Mouse (Mus musculus) large intestine, adult 2 months (tissue): ENCODE results near the gene Whrn. TPM values are rescaled to one million over a fixed set of nuclear protein-coding genes. Genes with fewer than 3 reads are reported as not detected.

Source experiments
- DNase-seq: peaks from one replicate; pipeline ENCODE4 v3.0.0-alpha.2; 2012; ENCODE audit warnings: low read depth, low spot score
- WGBS: fragments of 180-500 bp; shearing (Covaris S2); methylation state at CpG from one replicate; pipeline ENCODE4 v1.1.7; 2018; 5-methylcytosine and 5-hydroxymethylcytosine counted together
- polyA plus RNA-seq: library from polyadenylated mRNA; depleted of rRNA; stranded (reverse); fragments of >200 nt; gene quantifications from 2 replicates; pipeline ENCODE4 v1.2.3, GENCODE M21; 2012; rRNA removed

The Whrn gene
- 11.0 and 14.1 TPM in 2 replicates for polyA plus RNA-seq

DNA sequence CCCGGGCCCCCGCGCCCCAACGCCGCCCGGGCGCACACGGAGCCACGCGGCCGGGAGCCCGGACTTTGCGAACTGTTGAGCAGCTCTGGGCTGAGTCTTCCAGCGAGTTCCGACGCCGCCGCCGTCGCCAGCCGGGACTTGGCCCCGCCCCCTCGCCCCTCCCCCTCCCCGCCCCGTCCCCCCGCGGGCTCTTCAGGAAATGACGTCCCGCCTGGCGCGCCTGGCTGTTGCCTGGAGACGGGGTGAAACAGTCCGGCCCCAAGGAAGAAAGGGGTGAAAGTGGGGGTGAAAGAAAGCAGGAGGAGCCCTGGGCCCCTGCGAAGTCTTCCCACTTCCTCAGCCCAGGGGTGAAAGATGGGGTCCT lies at the start of gene Whrn:
Whrn (minus strand) TSS at position 77 of the 364 bp plus-strand sequence.
- WGBS: under 1% methylated on average over 34 of the region's 34 CpGs
- no peak for DNase-seq

DNA sequence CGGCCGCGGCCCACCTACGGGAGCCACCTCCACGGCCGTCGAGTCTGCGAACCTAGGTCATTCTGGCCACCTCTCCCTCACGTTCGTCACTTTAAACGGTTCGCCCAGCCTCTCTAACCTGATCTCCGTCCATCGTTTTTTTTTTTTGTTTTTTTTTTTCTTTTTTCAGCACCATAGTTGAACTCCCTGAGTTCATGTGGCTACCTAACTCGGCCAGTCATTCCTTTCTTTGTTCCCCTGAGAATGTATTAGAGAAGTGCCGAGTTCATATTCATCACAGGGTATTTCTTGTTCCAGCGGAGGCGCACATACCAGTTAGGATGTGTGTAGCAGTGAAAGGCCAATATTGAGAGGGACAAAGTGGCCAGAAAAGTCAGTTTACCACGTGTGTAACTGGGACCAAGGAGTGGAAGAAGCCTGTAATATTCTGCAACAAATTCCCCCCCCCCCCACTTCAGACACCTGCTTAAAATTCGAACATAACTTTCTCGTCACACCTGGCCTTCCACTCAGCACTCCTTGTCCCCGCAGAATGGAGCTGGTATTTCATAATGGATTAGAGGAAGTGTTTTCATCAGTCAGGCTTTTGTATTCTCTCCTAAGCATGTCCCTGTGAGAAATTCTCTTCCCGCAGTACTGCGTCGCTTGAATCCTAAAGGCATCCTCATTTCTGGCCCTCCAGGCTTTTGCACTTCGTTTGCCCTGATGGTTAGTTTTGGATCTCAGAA lies 49.6 kb upstream of the Whrn start:
- DNase-seq: no peak
- 10% methylated on average over 26 of the region's 26 CpGs for WGBS

DNA sequence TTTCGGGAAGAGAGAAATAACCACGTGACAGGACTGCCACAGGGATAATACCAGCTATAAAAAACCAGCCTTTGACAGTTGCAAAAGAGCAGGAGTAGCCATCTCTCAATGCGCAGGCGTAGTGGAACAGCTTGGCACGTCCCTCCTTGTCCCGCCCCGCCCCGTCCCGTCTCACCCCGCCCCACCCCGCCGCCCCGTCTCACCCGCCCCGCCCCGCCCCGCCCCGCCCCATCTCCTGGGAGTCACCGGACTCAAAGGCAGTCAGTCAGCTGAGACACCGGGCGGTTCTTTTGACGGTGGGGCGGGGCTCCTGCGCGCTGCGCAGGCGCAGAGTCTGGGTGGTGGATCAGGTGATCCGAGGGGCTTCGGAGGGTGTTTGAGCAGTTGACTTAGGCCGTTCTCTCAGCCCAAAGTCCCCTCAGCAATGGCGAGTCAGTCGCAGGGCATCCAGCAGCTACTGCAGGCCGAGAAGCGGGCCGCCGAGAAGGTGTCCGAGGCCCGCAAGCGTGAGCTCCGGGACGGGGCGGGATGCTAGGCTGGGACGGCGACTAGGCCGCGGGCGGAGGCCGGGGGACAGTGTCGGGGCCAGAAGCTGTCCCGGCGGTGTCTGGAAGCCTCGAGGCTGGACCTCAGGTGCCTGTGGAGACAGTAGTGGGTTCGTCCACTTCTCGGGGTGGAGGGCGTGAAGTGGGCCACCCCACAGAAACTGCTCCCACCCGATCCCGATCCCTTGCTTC lies 48.9 kb upstream of the Whrn start, which contains the start of gene Atp6v1g1:
Atp6v1g1 (plus strand) TSS at position 279 of the 737 bp plus-strand sequence.
- WGBS: 2% methylated on average over 56 of the region's 57 CpGs
- DNase-seq: peak; percentile 83

DNA sequence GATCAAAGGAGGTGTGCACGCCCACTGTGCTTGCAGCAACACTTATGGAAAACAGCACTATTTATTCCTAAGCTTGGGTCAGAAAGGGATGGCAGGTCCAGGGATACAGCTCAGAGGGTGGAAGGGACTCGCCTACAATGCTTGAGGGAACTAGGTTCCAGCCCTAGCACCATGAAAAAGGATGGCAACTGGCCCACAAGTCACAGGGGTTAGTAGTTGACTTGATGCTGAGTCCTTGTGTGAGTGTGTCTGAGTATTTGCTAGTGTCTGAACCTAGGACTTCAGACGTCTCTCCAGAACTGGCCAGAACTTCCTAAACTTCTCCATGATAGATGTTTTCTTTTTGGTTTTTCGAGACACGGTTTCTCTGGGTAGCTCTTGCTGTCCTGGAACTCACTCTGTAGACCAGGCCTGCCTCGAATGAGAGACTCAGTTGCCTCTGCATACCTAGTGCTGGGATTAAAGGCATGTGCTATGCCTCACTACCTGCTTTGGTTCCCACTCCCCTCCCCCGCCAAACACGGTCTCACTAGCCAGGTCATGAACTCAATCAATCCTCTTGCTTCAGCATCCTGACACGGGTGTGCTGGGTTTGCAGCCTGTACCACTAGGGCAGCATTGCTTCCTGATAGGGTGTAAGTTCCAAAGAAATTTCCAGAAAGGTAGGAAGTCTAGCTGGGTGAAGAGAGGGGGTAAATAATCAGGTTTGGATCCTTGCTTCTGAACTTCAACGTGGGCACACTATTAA lies 48.1 kb upstream of the Whrn start:
- 52% methylated on average over 10 of the region's 10 CpGs for WGBS
- no peak for DNase-seq

DNA sequence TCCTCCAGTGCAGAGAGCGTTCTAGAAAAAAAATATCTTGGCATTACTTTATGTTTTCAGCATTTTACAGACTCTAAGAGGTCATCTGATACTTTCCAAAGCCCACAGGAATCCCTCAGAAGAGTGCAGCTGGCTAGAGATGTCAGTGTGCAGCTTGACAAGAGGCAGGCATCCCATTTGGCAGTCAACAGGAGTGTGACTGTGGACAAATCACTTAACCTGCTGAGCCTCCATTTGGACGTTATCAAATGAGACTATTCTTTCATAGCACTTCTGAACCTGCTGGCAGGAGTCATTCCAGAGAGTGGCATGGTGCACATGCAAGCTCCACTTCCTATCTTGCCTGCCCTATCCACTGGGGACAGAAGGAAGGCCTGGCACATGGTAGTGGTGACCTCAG lies 46.4 kb upstream of the Whrn start:
- 62% methylated on average over 2 of the region's 2 CpGs for WGBS
- DNase-seq: no peak

DNA sequence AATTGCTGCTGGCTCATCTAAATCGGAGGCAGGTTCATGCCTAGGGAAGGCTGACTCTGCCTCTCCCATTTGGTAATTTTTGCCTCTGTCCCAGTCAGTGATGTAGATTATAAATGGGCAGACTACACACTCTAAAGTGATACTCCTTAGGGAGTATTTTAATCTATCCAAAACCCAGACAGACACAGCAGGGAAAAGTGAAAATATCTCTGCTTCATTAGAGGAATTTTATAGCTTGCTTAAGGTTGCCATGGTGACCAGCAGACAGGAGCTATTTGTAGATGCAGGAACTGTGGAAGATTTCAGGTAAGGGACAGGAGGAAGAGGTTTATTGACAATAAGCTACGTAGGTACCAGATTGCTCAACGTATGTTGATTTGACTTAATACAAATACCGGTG lies 41.8 kb upstream of the Whrn start:
- 63% methylated on average over 4 of the region's 4 CpGs for WGBS

DNA sequence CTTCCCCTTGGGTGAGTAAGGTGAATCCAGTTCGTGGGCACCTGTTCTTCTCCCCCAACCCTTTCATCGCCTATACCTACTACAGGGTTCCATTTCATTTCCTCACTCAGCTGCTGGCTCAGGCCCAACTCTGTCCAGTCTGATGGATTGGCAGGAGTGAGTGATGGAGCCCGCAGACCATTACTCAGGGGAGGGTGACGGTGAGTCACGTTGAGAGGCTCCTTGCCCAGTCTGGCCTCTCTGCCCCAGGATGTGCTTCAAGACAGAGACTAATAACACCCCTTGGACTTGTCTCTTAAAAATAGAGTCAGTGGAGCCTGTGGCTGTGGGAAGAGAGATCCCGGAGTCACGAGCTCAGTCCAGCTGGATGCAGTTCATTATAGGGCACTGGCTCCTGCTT lies 34.6 kb upstream of the Whrn start:
- no peak for DNase-seq
- 84% methylated on average over 7 of the region's 7 CpGs for WGBS

More for the DNA sequence above, 41.8 kb upstream of the Whrn start:
- DNase-seq: no peak

DNA sequence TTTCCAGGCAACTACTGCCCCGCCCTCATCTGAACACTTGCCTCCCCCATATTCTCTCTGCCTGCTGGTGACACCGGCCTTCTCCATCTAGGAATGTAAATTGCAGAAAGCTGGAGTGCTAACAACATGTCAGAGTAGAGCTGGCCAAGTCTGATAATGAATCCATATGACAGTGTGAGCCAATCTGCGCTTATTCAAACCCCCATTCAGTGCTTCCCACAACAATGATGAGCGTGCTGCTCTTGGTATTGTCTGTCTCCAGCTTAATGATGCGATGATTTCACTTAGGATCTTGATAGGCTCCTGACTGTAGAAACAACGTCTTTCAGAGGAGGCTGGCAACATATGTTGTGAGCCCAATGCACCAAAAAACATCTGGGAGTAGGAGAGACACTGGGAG lies 33.2 kb upstream of the Whrn start:
- DNase-seq: no peak
- 76% methylated on average over 6 of the region's 6 CpGs for WGBS

DNA sequence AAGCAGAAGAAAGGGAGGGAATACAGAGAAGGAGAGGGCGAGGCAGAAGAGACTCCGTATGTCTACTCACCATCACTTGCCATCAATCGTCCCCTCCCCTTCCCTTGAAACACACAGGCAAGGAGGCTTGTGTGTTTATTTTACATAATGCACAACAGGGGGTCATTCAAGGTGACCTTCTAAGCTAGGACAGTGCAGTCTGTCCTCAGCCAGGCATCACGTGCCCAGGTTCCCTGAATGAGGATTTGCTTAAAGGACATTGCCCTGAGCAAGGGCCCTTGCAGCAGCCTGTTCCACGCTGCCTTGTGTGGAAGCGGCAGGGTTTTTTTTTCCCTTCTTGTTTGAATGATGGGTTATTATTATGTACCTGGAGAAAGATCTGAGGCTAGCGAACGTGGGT lies 29.7 kb upstream of the Whrn start:
- WGBS: 77% methylated on average over 8 of the region's 8 CpGs
- DNase-seq: no peak

DNA sequence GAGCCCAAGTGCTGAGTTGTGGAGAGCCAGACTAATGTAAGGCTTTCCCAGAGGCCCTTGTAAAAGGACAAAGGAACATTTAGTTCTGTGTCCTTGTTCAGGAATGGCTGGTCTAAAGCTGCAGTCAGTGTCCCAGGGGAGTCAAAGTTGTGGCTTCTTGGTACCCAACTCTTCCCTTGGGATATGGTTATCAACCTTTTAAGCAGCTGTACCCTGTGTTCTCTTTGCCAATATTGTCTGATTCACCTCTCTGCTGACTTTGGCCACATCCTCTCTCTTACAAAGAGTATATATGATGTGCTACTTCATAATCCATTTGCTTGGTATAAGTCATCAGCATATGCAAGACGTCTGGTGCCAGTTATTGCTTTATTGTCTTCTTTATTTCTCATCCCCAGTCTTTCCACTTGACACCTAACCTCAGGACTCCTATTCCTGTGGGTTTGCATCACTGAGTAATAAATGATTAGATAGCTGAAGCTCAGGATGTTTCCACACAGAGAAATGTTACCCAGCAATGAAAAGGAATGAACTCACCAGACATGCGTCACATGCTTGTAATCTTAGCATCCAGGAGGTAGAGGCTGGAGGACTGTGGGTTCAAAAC lies 26.1 kb upstream of the Whrn start:
- DNase-seq: no peak
- 68% methylated on average over 2 of the region's 2 CpGs for WGBS

DNA sequence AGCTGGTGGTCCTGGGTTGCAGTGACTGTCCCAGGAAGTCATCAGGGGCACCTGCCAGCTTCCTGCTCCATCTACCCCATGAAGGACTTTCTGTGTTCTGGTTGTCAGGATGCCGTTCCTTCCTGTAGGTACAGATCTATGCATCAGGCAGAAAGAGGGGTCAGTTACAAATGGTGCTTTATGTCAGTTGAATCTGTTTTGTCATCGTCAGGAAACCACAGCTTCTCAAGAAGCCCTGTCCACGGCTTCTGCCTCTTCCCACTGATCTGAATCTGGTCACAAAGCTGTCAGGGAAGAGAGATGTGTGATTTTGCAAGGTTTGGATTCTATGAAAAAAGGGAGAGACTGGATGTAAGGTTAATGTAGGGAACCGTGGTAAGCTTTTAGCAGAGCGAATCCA lies 19.2 kb upstream of the Whrn start:
- DNase-seq: no peak
- WGBS: 83% methylated on average over 5 of the region's 5 CpGs

DNA sequence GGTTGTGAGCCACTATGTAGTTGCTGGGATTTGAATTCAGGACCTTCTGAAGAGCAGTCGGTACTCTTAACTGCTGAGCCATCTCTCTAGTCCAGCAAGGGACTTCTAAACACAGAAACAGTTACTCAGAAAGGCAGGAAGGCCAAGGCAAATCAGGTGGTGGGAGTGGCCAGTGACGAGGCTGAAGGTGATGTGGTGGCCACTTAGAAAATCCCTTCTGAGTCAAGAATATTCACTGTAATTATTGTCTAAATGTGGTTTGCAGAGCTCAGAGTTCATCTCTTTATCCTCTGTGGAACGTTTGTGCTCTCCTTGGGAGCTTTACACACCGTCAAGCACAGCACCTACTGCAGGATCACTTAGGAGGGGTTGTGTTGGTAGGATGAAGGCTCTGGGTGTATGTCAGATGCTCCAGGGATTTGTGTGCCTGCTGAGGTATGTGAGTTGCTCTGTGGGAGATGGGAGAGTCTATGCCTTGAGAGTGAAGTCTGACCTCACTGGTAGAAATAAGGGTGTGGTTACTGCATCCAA lies 18.7 kb upstream of the Whrn start:
- WGBS: 39% methylated on average over 4 of the region's 4 CpGs
- DNase-seq: no peak

DNA sequence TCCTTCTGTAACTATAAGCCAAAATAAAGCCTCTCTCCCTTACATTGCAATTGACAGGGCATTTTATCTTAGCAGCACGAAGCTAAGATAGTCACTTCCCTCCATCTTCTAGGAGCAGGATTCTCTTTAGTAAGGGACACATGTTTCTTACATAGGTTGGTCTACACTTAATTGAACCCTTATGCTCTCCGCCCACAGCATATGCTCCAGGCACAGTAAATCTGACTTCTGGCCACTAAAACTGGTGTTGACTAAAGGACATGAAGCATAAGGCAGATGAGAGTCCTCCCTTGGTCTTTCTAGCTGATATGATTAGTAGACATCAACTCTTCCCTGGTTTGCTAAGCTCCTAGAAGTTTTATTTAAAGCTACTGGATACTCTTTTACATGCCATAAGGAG lies 17.1 kb upstream of the Whrn start:
- WGBS: 89% methylated on average over 2 of the region's 2 CpGs
- DNase-seq: no peak

DNA sequence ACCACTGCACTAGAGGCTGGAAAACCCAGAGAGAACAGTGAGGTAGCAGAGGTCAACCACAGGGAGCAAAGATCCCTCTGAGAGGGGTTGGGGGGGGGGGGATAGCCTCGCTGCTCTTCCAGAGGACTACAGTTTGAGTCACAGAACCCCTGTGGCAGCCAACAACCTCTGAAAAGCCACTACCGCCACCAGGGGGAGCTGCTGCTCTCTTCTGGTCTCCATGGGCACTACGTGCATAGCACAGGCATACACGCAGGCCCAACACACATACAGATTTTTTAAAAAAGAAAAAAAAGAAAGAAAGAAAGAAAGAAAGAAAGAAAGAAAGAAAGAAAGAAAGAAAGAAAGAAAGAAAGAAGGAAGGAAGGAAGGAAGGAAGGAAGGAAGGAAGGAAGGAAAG lies 12.4 kb upstream of the Whrn start:
- WGBS: 17% methylated on average over 4 of the region's 4 CpGs
- DNase-seq: peak; percentile 61

DNA sequence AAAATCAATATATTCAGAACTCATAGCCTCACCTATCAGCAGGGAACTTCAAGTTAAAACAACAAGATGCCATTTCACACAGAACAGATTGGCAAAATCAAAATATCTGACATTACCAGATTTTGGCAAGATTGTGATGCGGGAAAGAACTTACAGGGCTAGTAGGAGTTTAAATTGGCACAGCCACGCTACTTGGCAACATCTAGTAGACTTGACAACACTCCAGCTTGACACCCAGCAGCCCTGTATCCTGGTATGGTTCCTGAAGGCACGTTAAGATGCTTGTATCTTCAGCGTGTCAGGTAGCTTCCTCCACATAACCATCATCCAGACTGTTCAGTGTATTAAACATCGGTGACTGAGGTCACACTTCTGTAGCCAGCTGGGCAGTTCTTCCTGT lies 11.7 kb upstream of the Whrn start:
- 73% methylated on average over 5 of the region's 5 CpGs for WGBS
- DNase-seq: no peak

DNA sequence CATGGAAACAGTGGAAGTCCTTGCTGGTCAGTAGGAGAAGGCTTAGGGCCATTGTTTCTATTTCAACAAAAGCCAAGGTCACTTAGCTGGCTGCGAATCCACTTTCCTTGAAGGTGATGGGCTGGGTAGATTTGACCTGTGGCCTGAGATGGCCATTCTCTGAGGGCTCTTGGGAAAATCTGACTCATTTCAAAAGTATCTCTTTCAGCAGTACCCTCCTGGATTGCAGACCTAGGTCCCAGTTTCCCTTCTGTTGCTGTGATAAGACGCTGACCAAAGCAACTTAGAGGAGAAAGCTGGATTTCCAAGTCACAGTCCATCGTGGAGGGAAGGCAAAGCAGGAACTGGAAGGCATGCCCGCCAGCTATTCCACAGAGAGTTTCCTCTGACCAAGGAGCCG lies 8.2 kb upstream of the Whrn start:
- no peak for DNase-seq
- 67% methylated on average over 5 of the region's 5 CpGs for WGBS

DNA sequence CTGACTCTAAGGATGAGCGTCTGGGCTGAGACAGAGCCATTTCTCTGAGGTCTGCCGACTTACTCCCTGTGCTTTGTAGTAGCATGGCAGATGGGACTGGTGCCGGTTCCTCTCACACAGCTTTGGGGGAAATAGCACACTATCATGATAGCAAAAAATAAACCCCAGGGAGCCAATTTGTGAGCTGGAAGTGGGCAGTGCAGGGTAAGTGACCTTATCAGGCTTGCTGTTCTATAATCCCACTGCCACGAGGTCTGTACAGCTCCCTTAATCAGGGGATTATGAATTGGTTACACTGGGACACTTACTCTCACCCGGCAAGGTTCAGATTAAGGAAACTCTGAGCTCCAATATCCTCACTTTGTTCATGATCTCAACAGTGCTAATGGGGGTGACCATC lies 5.3 kb upstream of the Whrn start:
- 71% methylated on average over 5 of the region's 5 CpGs for WGBS
- no peak for DNase-seq

DNA sequence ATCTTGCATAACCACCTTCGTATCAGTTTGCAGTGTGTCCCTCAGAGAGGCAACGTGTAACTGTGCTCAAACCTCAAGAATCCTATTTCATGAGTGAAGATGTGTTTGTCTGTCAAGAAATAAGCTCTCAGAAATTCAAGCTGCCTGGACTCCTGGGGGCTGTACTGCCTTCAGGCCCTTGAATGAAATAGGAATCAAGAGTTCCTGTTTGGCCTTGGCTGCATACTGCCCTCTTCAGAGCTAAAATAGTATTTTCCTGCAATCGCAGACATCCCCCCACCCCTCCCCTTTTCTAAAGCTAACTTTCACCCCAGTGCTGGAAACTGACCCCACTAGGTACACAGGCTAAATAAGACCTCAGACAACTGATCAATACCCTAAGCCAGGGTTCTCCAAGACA lies 2.6 kb upstream of the Whrn start:
- DNase-seq: no peak
- WGBS: 48% methylated on average over 3 of the region's 3 CpGs

DNA sequence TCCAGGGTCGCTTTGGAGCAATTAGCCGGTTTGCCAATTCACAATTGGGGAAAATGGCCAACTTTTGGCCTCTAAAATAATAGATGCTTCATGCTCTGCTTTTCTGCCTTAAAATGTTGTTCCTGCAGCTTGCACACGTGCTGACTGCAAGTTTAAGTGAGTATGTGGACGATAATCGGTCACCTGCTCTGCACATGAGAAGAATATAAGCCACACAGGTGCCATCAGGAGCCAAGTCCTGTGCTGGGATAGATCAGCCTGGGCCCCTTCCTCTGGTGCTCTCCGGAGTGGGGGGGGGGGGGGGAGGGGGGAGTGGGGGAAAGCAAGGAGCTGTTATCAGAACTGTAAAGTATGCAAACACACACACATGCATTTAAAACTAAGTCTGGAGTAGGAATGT lies 521 bp upstream of the Whrn start:
- WGBS: 9% methylated on average over 6 of the region's 6 CpGs

More for the DNA sequence above, 521 bp upstream of the Whrn start:
- no peak for DNase-seq
